Mouse (Mus musculus) common myeloid progenitor, adult 5-6 weeks (primary cell): ENCODE results near the gene Map7d2. TPM values are rescaled to one million over a fixed set of nuclear protein-coding genes. Genes with fewer than 3 reads are reported as not detected.

ENCODE experiments used
- ATAC-seq: replicated peaks from 2 replicates; pipeline ENCODE4 v1.8.0; 2016; ENCODE audit warnings: low read depth, mild to moderate bottlenecking, moderate TSS enrichment, inconsistent platforms; ENCODE audit not compliant: poor library complexity, severe bottlenecking
- total RNA-seq: library from RNA; stranded (forward); fragments of 200-1000, 187-1606 nt; gene quantifications from 2 replicates; pipeline ENCODE4 v1.2.3, GENCODE M21; 2017

Map7d2 gene
- total RNA-seq, 1 experiment from 2014 or later = 0.09 TPM

DNA sequence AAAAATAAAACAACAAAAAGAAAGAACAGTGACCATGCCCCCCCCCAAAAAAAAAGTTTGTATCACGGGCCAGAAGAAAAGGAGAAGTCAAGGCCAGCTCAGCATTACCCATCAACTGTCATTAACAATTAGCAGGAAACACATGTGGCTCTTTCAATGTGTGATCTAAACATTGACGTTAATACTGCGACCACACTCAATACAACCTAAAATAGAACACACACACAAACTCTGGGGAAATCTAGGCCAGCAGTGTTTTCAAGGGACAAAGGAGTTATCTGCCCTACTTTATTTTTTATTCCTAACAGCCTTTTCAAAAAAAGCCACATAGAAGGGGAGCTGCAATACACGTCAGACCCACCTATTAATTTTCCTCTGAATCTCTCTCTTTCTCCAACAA lies 94.7 kb downstream of the Map7d2 start:
- ATAC-seq = peak; percentile 92

DNA sequence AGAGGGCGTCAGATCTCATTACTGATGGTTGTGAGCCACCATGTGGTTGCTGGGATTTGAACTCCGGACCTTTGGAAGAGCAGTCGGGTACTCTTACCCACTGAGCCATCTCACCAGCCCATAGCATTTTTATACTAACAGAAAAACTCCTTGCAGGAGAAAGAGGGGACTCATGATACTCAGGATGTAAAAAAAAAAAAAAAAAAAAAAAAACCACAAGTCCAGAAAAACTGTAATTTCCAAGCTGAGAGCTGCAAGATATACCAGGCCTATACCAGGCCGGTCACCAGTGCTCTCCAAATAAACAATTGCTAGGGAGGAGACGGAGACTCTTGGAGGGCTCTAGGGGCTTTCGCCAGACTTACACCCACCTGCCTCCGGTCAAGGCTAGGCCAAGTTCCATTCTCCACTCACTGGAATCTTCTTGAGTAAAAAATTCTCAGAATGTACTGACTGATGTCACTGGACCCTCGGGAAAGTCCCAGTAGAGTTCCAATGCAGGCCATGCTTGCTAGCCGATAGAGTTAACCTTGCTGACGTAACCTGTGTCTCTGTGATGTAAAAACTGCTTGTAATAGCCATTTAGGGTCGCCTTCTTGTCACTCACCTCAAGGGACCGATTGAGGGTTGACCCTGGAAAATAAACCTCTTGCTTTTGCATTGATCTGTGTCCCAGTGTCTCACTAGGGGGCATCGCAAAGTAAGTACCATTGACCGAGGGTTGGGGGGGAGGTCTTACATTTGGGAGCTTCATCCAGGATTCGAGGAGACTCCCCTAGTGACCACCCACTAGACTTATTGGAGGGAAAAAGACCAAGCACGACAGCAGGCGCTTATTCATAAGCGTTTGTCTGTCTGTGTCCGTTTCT lies 95.7 kb downstream of the Map7d2 start:
- ATAC-seq = no peak

DNA sequence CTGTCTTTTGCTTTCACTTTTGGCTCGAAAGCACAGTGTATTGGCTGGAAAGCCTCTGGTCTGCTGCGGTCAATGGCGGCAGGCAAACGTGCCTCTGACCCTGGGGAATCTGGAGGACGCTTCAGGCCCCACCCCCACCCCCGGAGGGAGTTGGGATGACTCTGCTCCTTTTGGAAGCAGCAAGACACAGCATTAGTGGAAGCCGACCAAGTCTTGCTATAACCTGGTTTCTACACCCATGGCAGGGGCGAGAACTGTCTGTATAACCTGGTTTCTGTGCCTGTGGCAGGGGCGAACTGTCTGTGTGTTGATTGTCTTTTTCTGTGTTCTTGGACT lies 96.3 kb downstream of the Map7d2 start:
- ATAC-seq = no peak

DNA sequence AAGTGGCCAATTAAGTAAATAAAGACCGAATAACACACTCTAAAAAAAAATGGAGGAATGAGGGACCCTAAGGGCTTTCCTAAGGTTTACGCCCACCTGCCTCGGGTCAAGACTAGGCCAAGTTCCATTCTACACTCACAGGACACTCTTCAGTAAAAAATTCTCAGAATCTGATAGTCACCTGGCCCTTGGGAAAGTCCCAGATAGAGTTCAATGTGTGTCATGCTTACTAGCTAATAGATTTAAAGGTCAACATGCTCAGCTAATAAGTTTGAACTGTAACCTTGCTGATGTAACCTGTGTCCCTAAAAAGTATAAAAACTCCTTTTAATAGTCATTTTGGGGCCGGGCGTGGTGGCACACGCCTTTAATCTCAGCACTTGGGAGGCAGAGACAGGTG lies 101.2 kb downstream of the Map7d2 start:
- no peak for ATAC-seq

DNA sequence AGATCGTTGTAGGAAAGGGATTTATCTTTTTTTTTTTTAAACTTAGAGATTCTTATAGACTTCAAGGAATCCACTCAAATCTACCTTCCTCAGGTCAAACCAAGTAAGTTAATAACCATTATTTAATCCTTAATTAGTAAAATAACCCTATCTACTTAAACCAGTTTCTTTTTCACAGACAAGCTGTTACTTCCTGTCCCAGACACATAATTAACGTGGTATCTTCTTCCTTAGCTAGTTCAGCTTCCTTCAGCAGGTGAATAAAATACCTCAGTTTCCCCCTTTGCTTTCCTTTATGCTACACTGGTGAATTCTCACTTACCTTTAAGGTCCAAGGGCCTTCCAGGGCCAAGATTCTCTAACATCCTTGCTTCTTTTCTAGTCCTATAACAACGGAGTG lies 107.4 kb downstream of the Map7d2 start:
- no peak for ATAC-seq

DNA sequence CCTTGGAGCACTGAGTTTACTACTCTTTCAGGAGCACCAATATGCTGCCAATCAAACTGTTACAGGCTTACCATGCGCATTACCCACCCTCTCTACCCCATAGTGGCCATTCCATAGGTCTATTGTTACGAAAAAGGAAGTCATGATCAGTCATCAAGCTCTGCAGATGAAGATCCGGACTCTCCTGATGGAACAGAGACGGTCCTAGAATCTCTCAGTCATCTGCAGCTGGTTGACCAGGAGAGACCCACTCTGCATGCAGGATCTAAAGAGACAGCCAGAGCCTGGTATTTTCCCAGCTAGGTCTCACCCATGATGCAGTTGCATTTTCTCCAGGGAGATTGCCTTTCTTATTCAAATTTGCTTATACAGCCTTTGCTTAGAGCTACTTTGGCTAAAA lies 108.3 kb downstream of the Map7d2 start:
- no peak for ATAC-seq

DNA sequence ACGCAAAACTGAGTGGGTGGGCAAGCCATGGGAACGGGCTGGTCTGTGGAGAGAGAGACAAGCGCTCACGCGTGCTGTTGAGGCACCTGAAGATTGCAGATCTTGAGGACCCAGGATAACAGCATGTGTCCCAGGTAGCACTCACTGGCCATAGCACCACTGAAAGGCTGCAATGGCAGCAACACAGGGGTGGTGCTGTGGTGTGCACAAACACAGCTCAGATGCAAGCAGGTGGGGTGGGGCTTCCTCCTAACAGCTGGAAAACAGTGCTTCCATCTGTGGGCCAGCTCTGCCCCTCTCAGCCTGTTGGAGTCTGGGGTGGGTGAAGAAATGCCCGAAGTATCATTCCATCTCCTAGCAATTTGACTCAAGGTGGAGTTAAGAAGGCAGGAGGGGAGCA lies 112.0 kb downstream of the Map7d2 start, which contains the start of gene Bclaf3:
Gene Bclaf3, plus strand, starts transcription at position 301 of the 400 bp plus-strand sequence.
- ATAC-seq = no peak

DNA sequence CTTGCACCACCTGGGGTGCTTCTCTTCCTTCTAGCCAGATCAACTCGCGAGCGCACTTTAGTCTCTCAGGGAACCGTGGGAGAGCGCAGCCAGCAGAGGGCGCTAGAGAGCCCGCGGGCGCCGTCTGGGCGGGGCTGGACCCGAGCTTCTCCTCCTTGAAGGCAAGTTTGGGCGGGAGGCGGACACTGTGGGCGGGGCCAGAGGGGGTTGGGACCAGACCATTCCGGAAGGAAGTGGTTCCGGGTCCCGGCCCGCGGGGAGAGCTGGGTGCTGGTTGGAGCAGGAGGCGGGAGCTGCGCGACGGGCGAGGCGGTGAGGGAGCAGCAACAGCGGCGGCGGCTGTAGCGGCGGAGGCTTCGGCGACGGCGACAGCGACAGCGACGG lies 118.0 kb downstream of the Map7d2 start:
- ATAC-seq = peak; percentile 97

DNA sequence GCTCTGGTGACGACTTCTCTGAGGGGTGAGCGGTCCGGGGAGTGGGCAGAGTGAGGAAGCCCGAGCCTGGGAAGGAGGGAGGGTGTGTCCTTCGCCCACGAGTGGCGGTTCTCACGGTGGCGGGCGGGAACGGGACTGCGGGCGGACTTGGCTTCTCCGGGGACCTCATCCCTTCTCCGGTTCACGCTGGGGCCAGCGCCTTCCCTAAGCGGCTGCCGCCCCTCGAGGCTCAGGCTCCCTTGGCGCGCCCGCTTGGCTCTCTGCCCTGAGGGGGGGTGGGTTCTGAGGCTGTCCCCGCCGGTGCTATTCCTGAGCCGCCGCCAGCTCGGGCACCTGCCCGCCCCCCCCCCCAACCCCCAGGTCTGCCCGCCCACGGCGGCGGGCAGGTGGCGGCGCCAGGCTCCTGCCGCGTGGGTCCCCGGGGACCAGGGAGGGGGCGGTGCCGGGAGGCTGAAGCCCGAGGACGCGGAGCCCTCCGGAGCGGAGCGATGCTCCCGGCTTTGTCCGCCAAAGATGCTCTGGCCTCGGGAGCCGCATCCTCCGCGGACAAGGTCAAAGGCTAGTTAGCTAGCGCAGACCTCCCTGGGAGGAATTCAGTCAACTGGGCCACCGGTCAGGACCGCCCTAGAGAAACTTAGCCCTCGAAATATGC lies 118.6 kb downstream of the Map7d2 start:
- no peak; the same call in 1 of the 2 replicates for ATAC-seq

DNA sequence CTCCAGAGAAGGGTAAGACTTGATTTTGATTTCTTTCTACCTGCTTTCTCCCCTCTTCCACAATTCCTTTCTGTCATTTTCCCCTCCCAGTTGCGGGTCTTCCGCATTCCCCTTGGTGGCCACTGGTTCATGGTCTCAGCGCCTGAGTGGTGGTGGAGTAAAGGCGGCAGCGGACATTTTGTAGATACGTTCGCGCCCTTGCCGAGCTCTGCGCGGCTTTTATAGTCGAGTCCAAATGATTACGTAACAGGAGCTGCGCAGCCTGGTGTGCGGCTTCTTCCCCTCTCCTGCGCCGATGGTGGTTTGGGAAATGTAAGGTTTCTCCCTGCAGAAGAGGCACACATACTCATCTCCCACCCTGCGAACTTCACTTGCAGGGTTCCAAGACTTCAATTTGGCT lies 127.6 kb downstream of the Map7d2 start:
- no peak for ATAC-seq

DNA sequence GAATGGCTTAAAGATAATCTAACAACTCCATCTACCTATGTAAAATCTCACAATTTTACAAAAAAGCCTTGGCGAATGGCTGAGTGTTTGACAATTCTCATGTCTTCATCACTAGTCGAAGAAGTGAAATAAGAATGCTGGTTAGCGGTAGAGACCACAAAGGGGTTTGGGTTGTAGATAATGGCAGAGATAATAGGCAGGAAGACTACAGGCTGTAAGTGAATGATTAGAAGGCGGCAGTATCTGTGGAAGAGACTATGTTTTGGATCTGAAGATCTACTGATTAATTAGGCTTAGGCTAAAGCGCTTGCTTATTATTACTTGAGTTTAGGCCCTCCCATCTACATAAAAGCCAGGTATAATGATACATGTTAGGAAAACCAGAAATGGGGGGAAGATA lies 132.7 kb downstream of the Map7d2 start:
- peak; percentile 45; the same call in 1 of the 2 replicates for ATAC-seq

Other genes starting within 250 kb of the Map7d2 start
- 41.2 and 60.5 TPM in 2 replicates for gene Rps6ka3, start 204.3 kb upstream of the Map7d2 start, total RNA-seq
- 65.4 and 67.0 TPM in 2 replicates for gene Eif1ax, start 42.4 kb upstream of the Map7d2 start, total RNA-seq
- 67.3 and 81.1 TPM in 2 replicates for gene Bclaf3, start 112.1 kb downstream of the Map7d2 start, total RNA-seq
- 78.7 and 80.3 TPM in 2 replicates for gene Sh3kbp1, start 212.7 kb downstream of the Map7d2 start, total RNA-seq